Mouse (Mus musculus) kidney, adult 2 months (tissue): ENCODE measurements around the gene Zfp629.

Experiments
- CTCF ChIP-seq: fragments of 200-500 bp; conservative IDR thresholded peaks from 2 replicates; pipeline ENCODE4 v1.5.1; 2011; ENCODE audit warnings: low read depth, mild to moderate bottlenecking, control low read depth, low read length, moderate library complexity, mixed read lengths; ENCODE audit not compliant: insufficient read depth, insufficient read length
- POLR2A ChIP-seq: fragments of 200-500 bp; IDR thresholded peaks from one replicate; pipeline ENCODE4 v1.6.1; 2011; ENCODE audit warnings: low read depth, low read length, control low read depth

DNA sequence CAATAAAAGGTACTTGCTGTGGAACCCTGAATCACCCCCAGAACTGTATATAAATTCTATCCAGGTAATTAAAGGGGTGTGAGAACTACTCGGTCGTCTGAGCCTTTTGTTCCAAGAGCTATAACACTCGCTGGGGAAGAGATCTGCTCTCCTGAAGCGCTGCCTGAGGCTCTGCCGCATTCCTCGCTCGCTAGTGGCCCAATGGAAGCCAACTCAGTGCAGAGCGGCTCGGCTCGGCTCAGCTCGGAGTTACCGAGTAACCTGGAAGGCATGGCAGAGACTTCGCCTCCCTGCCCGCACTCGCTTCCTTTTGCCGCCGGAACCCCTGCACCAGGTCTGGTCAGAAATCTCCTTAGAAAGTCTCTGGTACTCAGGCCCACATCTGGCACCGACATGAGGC is 36.5 kb upstream of the Zfp629 start:
- no peak for TF ChIP-seq CTCF
- no peak for TF ChIP-seq POLR2A
